Mouse (Mus musculus): ENCODE measurements at regions not wholly inside any gene's neighbourhood (a gene's known extent, or its start where the extent isn't known, plus 50 kb on each side); places are given as distances from the start of the nearest gene placed in this dataset.

GRCm38 (mm10) chr4:29820141-29820540 lies 1007.2 kb downstream of the Epha7 start:
- DNase-seq (ENCODE audit: inconsistent age in 2 of 2, low spot score in 1 of 2) = no peak

GRCm38 (mm10) chr4:29830727-29831126 lies 1017.8 kb downstream of the Epha7 start:
- DNase-seq (ENCODE audit: inconsistent age in 2 of 2, low spot score in 1 of 2) = peak; percentile 29 to 61

GRCm38 (mm10) chr4:29832774-29833173 lies 1019.8 kb downstream of the Epha7 start:
- no peak for DNase-seq (ENCODE audit: inconsistent age in 2 of 2, low spot score in 1 of 2)

- DNase-seq (ENCODE audit: inconsistent age in 2 of 2, low spot score in 1 of 2) = no peak
These were observed 1043.7 kb downstream of the Epha7 start for GRCm38 (mm10) chr4:29856616-29857015.
